In the genomic region with DNA sequence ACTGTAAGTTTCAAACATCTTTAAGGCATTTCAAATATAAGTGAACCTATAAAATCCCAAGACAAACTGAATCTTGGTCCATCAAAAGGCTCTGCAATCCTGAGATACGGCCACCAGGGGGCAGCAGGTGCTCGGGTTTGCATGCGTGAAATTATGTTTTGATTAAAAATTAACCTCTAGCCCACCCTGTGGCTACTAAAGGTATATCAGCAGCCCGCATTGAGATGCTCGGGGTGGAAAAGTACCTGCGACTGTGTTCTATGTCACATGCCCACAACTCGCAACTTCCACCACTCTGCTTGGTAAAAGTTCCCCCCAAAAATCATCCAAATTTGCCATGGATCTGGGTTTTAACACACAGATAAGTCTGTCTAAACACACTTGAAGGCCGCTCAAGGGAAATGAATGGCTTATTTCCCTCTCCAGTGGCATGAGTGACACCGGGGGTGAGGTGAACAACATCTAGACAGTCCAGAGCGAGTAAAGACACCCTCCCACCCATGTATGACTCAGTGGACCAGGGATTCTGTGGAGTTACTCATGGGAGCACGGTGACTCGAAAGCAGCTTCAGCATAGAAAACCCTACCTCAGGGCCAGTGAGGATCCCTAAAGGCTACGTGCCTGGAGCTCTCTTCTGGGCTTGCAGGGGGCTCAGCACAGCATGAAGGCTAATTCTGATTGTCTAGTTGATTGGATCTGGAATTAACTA, we compare ENCODE assay signal across 9 mouse cellular contexts. TPM values are rescaled to one million over a fixed set of nuclear protein-coding genes. Genes with fewer than 3 reads are reported as not detected.
DNase-seq lines count a peak whose midpoint lies in the region; ATAC-seq and TF ChIP-seq lines count a peak whose summit lies in the region.
"Not testable (repeated sequence)": the region's sequence is repeated elsewhere in the genome, so short reads cannot be mapped to it uniquely, and the experiment has no call there.
"Had no signal": no experiment of that assay in that cellular context is flagged by ENCODE, and none has a peak within 500 bp of the region (broad histone marks: within the 10 kb centered on the region; RNA-seq: fewer than 3 reads in every experiment).

No protein-coding gene starts in this region.

- H3K4me3 ChIP-seq in E14TG2a.4 (replicated peaks; ENCODE audit: low read length); embryonic facial prominence, embryonic 12.5 days; hindbrain, embryonic 12.5 days; kidney, postnatal 0 days (replicated peaks; ENCODE audit: low read depth, low read length); liver, embryonic 15.5 days (replicated peaks); midbrain, embryonic 14.5 days (replicated peaks; ENCODE audit: low read depth, low read length); stomach, embryonic 15.5 days (replicated peaks): not testable (repeated sequence)

- not testable (repeated sequence) for H3K27ac ChIP-seq in embryonic facial prominence, embryonic 12.5 days; hindbrain, embryonic 12.5 days; kidney, postnatal 0 days; liver, embryonic 15.5 days (replicated peaks); midbrain, embryonic 14.5 days (replicated peaks; ENCODE audit: low read depth, low read length); stomach, embryonic 15.5 days

- not testable (repeated sequence) for H3K9ac ChIP-seq in embryonic facial prominence, embryonic 12.5 days; hindbrain, embryonic 12.5 days; kidney, postnatal 0 days (ENCODE audit: low read depth, low read length); liver, embryonic 15.5 days; midbrain, embryonic 14.5 days (replicated peaks; ENCODE audit: low read length); stomach, embryonic 15.5 days

- not testable (repeated sequence) for H3K27me3 ChIP-seq in E14TG2a.4 (ENCODE audit: insufficient read depth, low read length); embryonic facial prominence, embryonic 12.5 days; hindbrain, embryonic 12.5 days; kidney, postnatal 0 days (ENCODE audit: insufficient read depth, low read length); liver, embryonic 15.5 days; midbrain, embryonic 14.5 days (ENCODE audit: control insufficient read depth, insufficient read depth, low read length); stomach, embryonic 15.5 days (replicated peaks)

- not testable (repeated sequence) for H3K4me1 ChIP-seq in E14TG2a.4 (replicated peaks; ENCODE audit: low read depth, low read length); embryonic facial prominence, embryonic 12.5 days; hindbrain, embryonic 12.5 days; kidney, postnatal 0 days (replicated peaks; ENCODE audit: insufficient read depth, low read length); liver, embryonic 15.5 days (replicated peaks); midbrain, embryonic 14.5 days (ENCODE audit: control insufficient read depth, insufficient read depth, low read length); stomach, embryonic 15.5 days

- peak; percentile 37; the same call in 1 of the 2 replicates for ATAC-seq in embryonic facial prominence, embryonic 12.5 days (ENCODE audit: insufficient number of reproducible peaks, insufficient read depth, low FRiP score, low TSS enrichment)
- peak; percentile 52 for ATAC-seq in granulocyte monocyte progenitor cell, adult 5-6 weeks (replicated peaks; ENCODE audit: poor library complexity, severe bottlenecking)
- ATAC-seq in hindbrain, embryonic 12.5 days (ENCODE audit: low FRiP score) = peak; percentile 49
- ATAC-seq in kidney, postnatal 0 days (replicated peaks; ENCODE audit: low FRiP score, low read depth) = peak; percentile 52
- ATAC-seq in liver, embryonic 15.5 days (ENCODE audit: insufficient read depth) = peak; percentile 32; the same call in 1 of the 2 replicates
- ATAC-seq in midbrain, embryonic 14.5 days (ENCODE audit: low FRiP score, low TSS enrichment) = peak; percentile 59
- peak; percentile 37 for ATAC-seq in stomach, embryonic 15.5 days (ENCODE audit: insufficient read depth, low FRiP score, low read depth)

- H3K36me3 ChIP-seq in E14TG2a.4 (ENCODE audit: insufficient read depth, low read length); embryonic facial prominence, embryonic 12.5 days; hindbrain, embryonic 12.5 days; kidney, postnatal 0 days (ENCODE audit: insufficient read depth, low read length); liver, embryonic 15.5 days (replicated peaks); midbrain, embryonic 14.5 days (ENCODE audit: control insufficient read depth, insufficient read depth, low read length); stomach, embryonic 15.5 days: not testable (repeated sequence)

- DNase-seq in kidney, postnatal 0 days (ENCODE audit: low spot score); midbrain, embryonic 14.5 days: not testable (repeated sequence)

- TF ChIP-seq CTCF in E14TG2a.4 (conservative IDR thresholded peaks at IDR 0.05; ENCODE audit: low read length) = peak; percentile 69
- TF ChIP-seq CTCF in kidney, postnatal 0 days (IDR thresholded peaks at IDR 0.05; ENCODE audit: low read depth) = peak; percentile 18; the same call in 1 of the 2 replicates

- H3K4me2 ChIP-seq in embryonic facial prominence, embryonic 12.5 days (replicated peaks); hindbrain, embryonic 12.5 days (replicated peaks); kidney, postnatal 0 days (ENCODE audit: low read length); liver, embryonic 15.5 days; midbrain, embryonic 14.5 days (ENCODE audit: low read length); stomach, embryonic 15.5 days: not testable (repeated sequence)

- H3K9me3 ChIP-seq in E14TG2a.4 (ENCODE audit: low read length) = not testable (repeated sequence)
- H3K9me3 ChIP-seq in embryonic facial prominence, embryonic 12.5 days = peaks cover 58% of the 10 kb centered on the region
- H3K9me3 ChIP-seq in hindbrain, embryonic 12.5 days (replicated peaks) = peaks cover 69% of the 10 kb centered on the region
- H3K9me3 ChIP-seq in kidney, postnatal 0 days (replicated peaks; ENCODE audit: low read length) = peaks cover 44% of the 10 kb centered on the region
- peaks cover 45% of the 10 kb centered on the region for H3K9me3 ChIP-seq in liver, embryonic 15.5 days (replicated peaks)
- H3K9me3 ChIP-seq in midbrain, embryonic 14.5 days (ENCODE audit: control insufficient read depth, low read length) = peaks cover 68% of the 10 kb centered on the region
- H3K9me3 ChIP-seq in stomach, embryonic 15.5 days = peaks cover 40% of the 10 kb centered on the region

- 70% methylated on average over 13 of the region's 13 CpGs for WGBS in embryonic facial prominence, embryonic 12.5 days
- WGBS in hindbrain, embryonic 12.5 days = 72% methylated on average over 13 of the region's 13 CpGs
- 71% methylated on average over 13 of the region's 13 CpGs for WGBS in kidney, postnatal 0 days
- WGBS in liver, embryonic 15.5 days (ENCODE audit: insufficient replicate concordance) = 55% methylated on average over 13 of the region's 13 CpGs
- WGBS in midbrain, embryonic 14.5 days = 73% methylated on average over 13 of the region's 13 CpGs
- 69% methylated on average over 13 of the region's 13 CpGs for WGBS in stomach, embryonic 15.5 days

RNA-seq across cellular contexts. Expression of gene Zfp981, which starts 18.1 kb away (rescaled TPM):
- polyA plus RNA-seq in embryonic facial prominence, embryonic 12.5 days (2016; fragmentation: Nextera tagmentation; extraction: Ambion mirVana) = 0.06 and 0.14 TPM in 2 replicates
- total RNA-seq in granulocyte monocyte progenitor cell, adult 5-6 weeks (2014; fragmentation: Nextera tagmentation) = not detected in 2 replicates
- 0.15 TPM in 1 of 2 replicates, not detected in the other for total RNA-seq in granulocyte monocyte progenitor cell, adult 5-6 weeks (2017)
- 0.08 and 0.12 TPM in 2 replicates for polyA plus RNA-seq in hindbrain, embryonic 12.5 days (2016; fragmentation: Nextera tagmentation; extraction: Ambion mirVana)
- polyA plus RNA-seq in kidney, postnatal 0 days (2015; fragmentation: Nextera tagmentation; extraction: Ambion mirVana) = 0.07 and 0.08 TPM in 2 replicates
- 0.06 and 0.07 TPM in 2 replicates for polyA plus RNA-seq in liver, embryonic 15.5 days (2015; fragmentation: Nextera tagmentation; extraction: Ambion mirVana)
- polyA plus RNA-seq in midbrain, embryonic 14.5 days (2014; fragmentation: Nextera tagmentation; extraction: Ambion mirVana) = 0.15 and 0.26 TPM in 2 replicates
- 0.09 TPM in 1 of 2 replicates, not detected in the other for polyA plus RNA-seq in stomach, embryonic 15.5 days (2015; fragmentation: Nextera tagmentation; extraction: Ambion mirVana)
- polyA plus RNA-seq: gonadal fat pad, adult 2 months had no signal

RNA-seq across cellular contexts. Expression of gene Zfp992, which starts 34.9 kb away (rescaled TPM):
- polyA plus RNA-seq in embryonic facial prominence, embryonic 12.5 days (2016; fragmentation: Nextera tagmentation; extraction: Ambion mirVana) = 2.9 and 4.5 TPM in 2 replicates
- 22.3 and 30.1 TPM in 2 replicates for total RNA-seq in granulocyte monocyte progenitor cell, adult 5-6 weeks (2014; fragmentation: Nextera tagmentation)
- 11.8 and 15.3 TPM in 2 replicates for total RNA-seq in granulocyte monocyte progenitor cell, adult 5-6 weeks (2017)
- polyA plus RNA-seq in hindbrain, embryonic 12.5 days (2016; fragmentation: Nextera tagmentation; extraction: Ambion mirVana) = 3.1 and 3.9 TPM in 2 replicates
- 2.9 and 3.5 TPM in 2 replicates for polyA plus RNA-seq in kidney, postnatal 0 days (2015; fragmentation: Nextera tagmentation; extraction: Ambion mirVana)
- polyA plus RNA-seq in liver, embryonic 15.5 days (2015; fragmentation: Nextera tagmentation; extraction: Ambion mirVana) = 1.6 and 1.8 TPM in 2 replicates
- polyA plus RNA-seq in midbrain, embryonic 14.5 days (2014; fragmentation: Nextera tagmentation; extraction: Ambion mirVana) = 2.6 and 2.9 TPM in 2 replicates
- 2.8 and 2.9 TPM in 2 replicates for polyA plus RNA-seq in stomach, embryonic 15.5 days (2015; fragmentation: Nextera tagmentation; extraction: Ambion mirVana)
